Mouse (Mus musculus) liver, embryonic 14.5 days (tissue): ENCODE measurements at regions not wholly inside any gene's neighbourhood (a gene's known extent, or its start where the extent isn't known, plus 50 kb on each side); places are given as distances from the start of the nearest gene placed in this dataset.

Experiments used
- ATAC-seq: fragments of 200-750 bp; cut with Nextera tagmentation; 2 replicates; pipeline ENCODE4 v1.8.0; 2017; ENCODE audit warnings: moderate number of reproducible peaks, mild to moderate bottlenecking, moderate library complexity; ENCODE audit not compliant: insufficient read depth
- DNase-seq, 3 experiments: peaks; one replicate each; pipeline ENCODE4 v3.0.0-alpha.2; 2012 to 2013; ENCODE audit warnings: low read depth in 3 of 3, low spot score in 3 of 3
- H3K27ac ChIP-seq: fragments of 300-500 bp; sonication (generic); 2 replicates; pipeline ENCODE4 v1.5.1; 2014; ENCODE audit warnings: moderate library complexity, mild to moderate bottlenecking, control low read depth, inconsistent platforms
- H3K27me3 ChIP-seq: fragments of 300-500 bp; sonication (generic); 2 replicates; pipeline ENCODE4 v1.6.1; 2014; ENCODE audit warnings: mild to moderate bottlenecking, low read length, moderate library complexity; ENCODE audit not compliant: control insufficient read depth, insufficient read depth
- H3K36me3 ChIP-seq: fragments of 300-500 bp; sonication (generic); replicated peaks from 2 replicates; pipeline ENCODE4 v1.6.1; 2014; ENCODE audit warnings: low read depth; ENCODE audit not compliant: control insufficient read depth, insufficient read depth
- H3K4me1 ChIP-seq, 2 experiments: fragments of 200-500 bp in 1 of 2; fragments of 300-500 bp in 1 of 2; sonication (generic) in 1 of 2; replicated peaks; 2 replicates each; pipeline ENCODE4 v1.6.1; 2012 to 2014; ENCODE audit warnings: antibody characterized with exemption in 1 of 2, inconsistent platforms in 1 of 2, low read length in 1 of 2; ENCODE audit not compliant: control insufficient read depth in 2 of 2, insufficient read depth in 2 of 2
- H3K4me2 ChIP-seq: fragments of 300-500 bp; sonication (generic); 2 replicates; pipeline ENCODE4 v1.6.1; 2014; ENCODE audit warnings: low read depth, mild to moderate bottlenecking, control low read depth, moderate library complexity
- H3K4me3 ChIP-seq, 2 experiments: fragments of 200-500 bp in 1 of 2; fragments of 300-500 bp in 1 of 2; sonication (generic) in 1 of 2; 2 replicates each; pipeline ENCODE4 v1.5.1; 2012 to 2014; ENCODE audit warnings: low read depth in 2 of 2, low read length in 2 of 2, mild to moderate bottlenecking in 2 of 2, control low read depth in 1 of 2, inconsistent platforms in 1 of 2, moderate library complexity in 1 of 2; ENCODE audit not compliant: insufficient read depth in 1 of 2
- H3K9ac ChIP-seq: fragments of 300-500 bp; sonication (generic); replicated peaks from 2 replicates; pipeline ENCODE4 v1.6.1; 2014; ENCODE audit warnings: mild to moderate bottlenecking, control low read depth, moderate library complexity
- H3K9me3 ChIP-seq: fragments of 300-500 bp; sonication (generic); 2 replicates; pipeline ENCODE4 v1.6.1; 2016; ENCODE audit warnings: low read length, mixed read lengths; ENCODE audit not compliant: control insufficient read depth
- CTCF ChIP-seq: IDR thresholded peaks from 2 replicates; pipeline ENCODE4 v1.5.1; 2016; ENCODE audit warnings: antibody characterized with exemption, low read depth, control low read depth
- EP300 ChIP-seq: IDR thresholded peaks from 2 replicates; pipeline ENCODE4 v1.6.1; 2016; ENCODE audit warnings: antibody characterized with exemption, low read depth
- WGBS: fragments of 180-500 bp; shearing (Covaris S2); extraction: QIAGEN DNeasy Blood & Tissue Kit; methylation state at CpG from one replicate; pipeline ENCODE4 v1.1.7; 2014; ENCODE audit not compliant: insufficient replicate concordance; 5-methylcytosine and 5-hydroxymethylcytosine counted together

GRCm38 (mm10) chr3:101515566-101515965 is 88.9 kb downstream of the Atp1a1 start:
- DNase-seq (no peak), ATAC-seq (no peak)
- TF ChIP-seq EP300 (no peak), CTCF (no peak)
- no peaks in the 10 kb centered on the region for H3K27me3 ChIP-seq
- H3K9ac ChIP-seq, result no peak overlapping the region
- H3K27ac ChIP-seq, result no peak overlapping the region
- H3K4me3 ChIP-seq, result no peak overlapping the region
- H3K9me3 ChIP-seq, result no peaks in the 10 kb centered on the region
- H3K4me1 ChIP-seq, result peaks cover 0 to 22% of the 10 kb centered on the region in 2 experiments; a peak in 2 of 4 replicates
- no peak overlapping the region for H3K4me2 ChIP-seq
- WGBS, result 72% methylated on average over 7 of the region's 7 CpGs
- no peaks in the 10 kb centered on the region for H3K36me3 ChIP-seq

- Histone ChIP-seq H3K9me3 (no peaks in the 10 kb centered on the region), H3K9ac (no peak overlapping the region), H3K4me3 (no peak overlapping the region), H3K27ac (no peak overlapping the region), H3K4me1 (peaks cover 0 to 17% of the 10 kb centered on the region in 2 experiments; a peak in 2 of 4 replicates), H3K27me3 (no peaks in the 10 kb centered on the region), H3K4me2 (no peak overlapping the region), H3K36me3 (no peaks in the 10 kb centered on the region)
- TF ChIP-seq EP300 (no peak), CTCF (no peak)
- 60% methylated on average over 13 of the region's 13 CpGs for WGBS
- no peak for ATAC-seq
- no peak for DNase-seq
These were observed 90.7 kb downstream of the Atp1a1 start for GRCm38 (mm10) chr3:101513611-101514311.
